Mouse (Mus musculus) testis, adult 2 months (tissue): ENCODE data around the gene Fam181b.

Experiments
- CTCF ChIP-seq: fragments of 200-500 bp; IDR thresholded peaks from 2 replicates; pipeline ENCODE4 v1.5.1; 2012; ENCODE audit warnings: low read depth, mild to moderate bottlenecking, inconsistent platforms, low read length, moderate library complexity; ENCODE audit not compliant: control insufficient read depth, insufficient read depth, insufficient replicate concordance
- POLR2A ChIP-seq: fragments of 200-500 bp; IDR thresholded peaks from 2 replicates; pipeline ENCODE4 v1.6.1; 2012; ENCODE audit warnings: low read depth, mild to moderate bottlenecking, inconsistent platforms, low read length, moderate library complexity; ENCODE audit not compliant: control insufficient read depth

- no peak for TF ChIP-seq POLR2A
- no peak for TF ChIP-seq CTCF
These were observed at the start of gene Fam181b for GRCm38 (mm10) chr7:93079785-93080730.
